Mouse (Mus musculus) embryonic facial prominence, embryonic 12.5 days (tissue): ENCODE data around the gene Tmem94. TPM values are rescaled to one million over a fixed set of nuclear protein-coding genes. Genes with fewer than 3 reads are reported as not detected.

Experiments used
- ATAC-seq: fragments of 200-750 bp; cut with Nextera tagmentation; 2 replicates; pipeline ENCODE4 v1.8.0; 2017; ENCODE audit not compliant: insufficient number of reproducible peaks, insufficient read depth, low FRiP score, low TSS enrichment
- H3K27ac ChIP-seq: fragments of 300-500 bp; sonication (generic); 2 replicates; pipeline ENCODE4 v1.5.1; 2016; ENCODE audit warnings: mild to moderate bottlenecking
- H3K27me3 ChIP-seq: fragments of 300-500 bp; sonication (generic); 2 replicates; pipeline ENCODE4 v1.6.1; 2016; ENCODE audit warnings: mild to moderate bottlenecking, moderate library complexity
- H3K36me3 ChIP-seq: fragments of 300-500 bp; sonication (generic); 2 replicates; pipeline ENCODE4 v1.6.1; 2016; ENCODE audit warnings: mild to moderate bottlenecking
- H3K4me1 ChIP-seq: fragments of 300-500 bp; sonication (generic); 2 replicates; pipeline ENCODE4 v1.6.1; 2016
- H3K4me2 ChIP-seq: fragments of 300-500 bp; sonication (generic); replicated peaks from 2 replicates; pipeline ENCODE4 v1.6.1; 2016; ENCODE audit warnings: mild to moderate bottlenecking, moderate library complexity
- H3K4me3 ChIP-seq: fragments of 300-500 bp; sonication (generic); 2 replicates; pipeline ENCODE4 v1.5.1; 2016; ENCODE audit warnings: mild to moderate bottlenecking
- H3K9ac ChIP-seq: fragments of 300-500 bp; sonication (generic); 2 replicates; pipeline ENCODE4 v1.6.1; 2016; ENCODE audit warnings: mild to moderate bottlenecking, moderate library complexity
- H3K9me3 ChIP-seq: fragments of 300-500 bp; sonication (generic); 2 replicates; pipeline ENCODE4 v1.6.1; 2016; ENCODE audit warnings: mild to moderate bottlenecking, moderate library complexity
- WGBS: fragments of 180-500 bp; shearing (Covaris S2); methylation state at CpG from one replicate; pipeline ENCODE4 v1.1.7; 2016; 5-methylcytosine and 5-hydroxymethylcytosine counted together
- polyA plus RNA-seq: library from polyadenylated mRNA; unstranded; fragments of >200 nt; fragmentation: Nextera tagmentation; extraction: Ambion mirVana; gene quantifications from 2 replicates; pipeline ENCODE4 v1.2.1, GENCODE M21; 2016

Tmem94 gene
- polyA plus RNA-seq, 1 experiment from 2014 or later = 30.0 TPM

DNA sequence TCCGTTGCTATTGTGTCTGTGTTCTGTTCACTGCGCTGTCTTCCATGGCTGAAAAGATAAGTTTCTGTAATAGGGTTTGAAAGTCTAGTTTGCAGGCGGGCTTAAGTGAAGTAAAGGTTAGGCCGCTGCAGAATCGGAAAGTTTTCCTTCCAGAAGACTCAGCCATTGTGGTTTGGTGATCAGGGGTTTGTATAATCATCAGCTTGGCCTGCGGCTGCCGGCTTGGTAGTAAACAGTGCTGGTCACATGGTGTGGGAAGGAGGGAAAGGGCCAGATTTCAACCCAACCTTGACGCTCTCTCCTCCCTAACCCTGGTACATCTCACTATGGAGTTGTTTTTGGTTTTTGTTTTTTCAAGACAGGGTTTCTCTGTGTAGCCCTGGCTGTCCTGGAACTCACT lies 1.7 kb downstream of the Tmem94 start:
- Histone ChIP-seq H3K4me3 (no peak overlapping the region), H3K27me3 (no peaks in the 10 kb centered on the region), H3K4me1 (peaks cover 14% of the 10 kb centered on the region), H3K27ac (no peak overlapping the region), H3K4me2 (peak overlapping the region; percentile 80; the same call in 1 of the 2 replicates), H3K36me3 (no peaks in the 10 kb centered on the region), H3K9ac (no peak overlapping the region; the same call in 1 of the 2 replicates), H3K9me3 (no peaks in the 10 kb centered on the region)
- ATAC-seq = no peak
- 89% methylated on average over 8 of the region's 8 CpGs for WGBS

DNA sequence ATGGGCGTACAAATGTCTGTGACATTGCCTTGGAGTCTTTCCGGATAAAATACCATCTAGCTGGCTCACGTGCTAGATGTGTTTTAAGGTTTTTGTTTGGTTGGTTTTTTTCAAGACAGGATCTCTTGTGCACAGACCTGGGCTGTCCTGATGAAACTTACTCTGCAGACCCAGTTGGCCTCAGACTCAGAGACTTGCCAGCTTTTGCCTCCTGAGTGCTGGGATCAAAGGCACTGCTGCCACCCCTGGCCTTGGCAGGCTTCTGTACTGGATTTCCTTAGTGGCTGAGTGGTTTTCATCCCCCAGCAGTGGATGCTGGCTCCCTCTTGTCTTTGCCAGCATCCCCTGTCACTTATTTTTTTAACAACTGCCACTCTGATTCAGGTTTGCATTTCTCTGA lies 3.7 kb downstream of the Tmem94 start:
- 83% methylated on average over 3 of the region's 3 CpGs for WGBS
- H3K4me3 ChIP-seq = no peak overlapping the region
- no peak overlapping the region for H3K4me2 ChIP-seq
- no peak overlapping the region for H3K9ac ChIP-seq
- no peaks in the 10 kb centered on the region for H3K9me3 ChIP-seq
- peaks cover 5% of the 10 kb centered on the region; the same call in 1 of the 2 replicates for H3K36me3 ChIP-seq
- H3K4me1 ChIP-seq = peaks cover 14% of the 10 kb centered on the region
- H3K27me3 ChIP-seq = no peaks in the 10 kb centered on the region
- no peak for ATAC-seq
- H3K27ac ChIP-seq = no peak overlapping the region

DNA sequence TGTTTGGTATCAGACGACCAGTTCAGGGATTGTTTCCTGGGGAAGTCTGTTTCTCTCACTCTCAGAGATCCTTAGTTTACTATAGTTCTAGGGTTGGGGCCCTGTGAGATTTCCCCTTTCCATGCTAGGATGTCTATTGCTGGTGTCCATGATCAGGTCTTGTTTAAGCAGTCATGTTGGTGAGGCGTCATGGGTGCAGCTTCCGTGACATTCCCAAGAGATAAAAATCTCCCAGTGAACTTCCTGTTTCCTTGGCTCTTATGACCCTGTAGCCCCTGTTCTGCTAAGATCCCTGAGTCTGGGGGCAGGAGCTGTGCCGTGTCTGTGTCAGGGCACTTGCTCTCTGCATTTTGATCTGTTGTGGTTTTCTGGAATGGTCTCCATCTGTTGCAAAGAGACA lies 9.4 kb downstream of the Tmem94 start:
- no peak overlapping the region for H3K4me2 ChIP-seq
- H3K9ac ChIP-seq = no peak overlapping the region
- H3K4me3 ChIP-seq = no peak overlapping the region
- H3K27me3 ChIP-seq = no peaks in the 10 kb centered on the region
- H3K9me3 ChIP-seq = no peaks in the 10 kb centered on the region
- peaks cover 37% of the 10 kb centered on the region for H3K4me1 ChIP-seq
- no peak for ATAC-seq
- H3K27ac ChIP-seq = no peak overlapping the region
- H3K36me3 ChIP-seq = peaks cover 13% of the 10 kb centered on the region; the same call in 1 of the 2 replicates
- WGBS = 52% methylated on average over 4 of the region's 4 CpGs

DNA sequence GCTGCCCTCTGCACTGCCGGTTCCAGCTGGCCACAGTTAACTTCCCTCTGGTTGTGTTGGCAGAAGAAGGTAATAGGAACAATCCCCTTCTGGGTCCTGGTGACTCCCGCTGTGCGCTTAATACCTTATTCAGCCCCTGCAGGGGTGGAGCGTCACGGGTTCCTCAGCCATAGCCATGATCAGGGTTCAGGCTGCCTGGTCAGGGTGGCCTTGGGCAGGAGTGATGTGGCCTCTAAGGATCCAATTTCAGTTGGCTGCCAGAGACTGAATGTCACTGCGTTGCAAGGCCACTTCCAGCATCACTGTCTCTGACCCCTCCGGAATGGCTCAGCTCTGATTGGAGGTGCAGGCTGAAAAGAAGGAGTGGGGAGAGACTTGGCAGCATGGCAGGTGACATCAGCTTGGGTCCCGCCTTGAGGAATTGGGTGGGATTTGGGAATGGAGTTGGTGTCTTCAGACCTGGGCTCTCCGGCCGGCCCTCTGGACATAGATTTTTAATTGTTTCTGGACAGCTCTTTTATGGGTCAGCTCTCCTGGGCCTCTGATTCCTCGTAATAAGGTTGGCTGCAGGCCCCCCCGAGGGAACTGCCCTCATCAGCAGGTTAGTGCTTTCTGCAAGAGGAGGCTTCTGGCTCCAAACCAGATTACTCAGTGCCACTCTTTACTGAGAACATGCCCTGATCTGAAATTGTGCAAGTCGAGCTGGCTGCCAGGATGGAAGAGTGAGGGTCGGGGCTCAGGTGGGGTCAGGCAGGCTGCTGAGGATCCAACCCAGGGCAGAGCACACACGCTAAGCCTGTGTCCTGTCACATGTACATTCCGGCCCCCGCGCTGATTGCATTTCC lies 10.8 kb downstream of the Tmem94 start:
- H3K4me1 ChIP-seq = peaks cover 50% of the 10 kb centered on the region
- no peak overlapping the region for H3K27ac ChIP-seq
- no peaks in the 10 kb centered on the region for H3K9me3 ChIP-seq
- H3K36me3 ChIP-seq = peaks cover 13% of the 10 kb centered on the region; the same call in 1 of the 2 replicates
- no peak for ATAC-seq
- no peak overlapping the region for H3K4me2 ChIP-seq
- H3K4me3 ChIP-seq = no peak overlapping the region
- 34% methylated on average over 18 of the region's 18 CpGs for WGBS
- H3K27me3 ChIP-seq = no peaks in the 10 kb centered on the region
- H3K9ac ChIP-seq = no peak overlapping the region

DNA sequence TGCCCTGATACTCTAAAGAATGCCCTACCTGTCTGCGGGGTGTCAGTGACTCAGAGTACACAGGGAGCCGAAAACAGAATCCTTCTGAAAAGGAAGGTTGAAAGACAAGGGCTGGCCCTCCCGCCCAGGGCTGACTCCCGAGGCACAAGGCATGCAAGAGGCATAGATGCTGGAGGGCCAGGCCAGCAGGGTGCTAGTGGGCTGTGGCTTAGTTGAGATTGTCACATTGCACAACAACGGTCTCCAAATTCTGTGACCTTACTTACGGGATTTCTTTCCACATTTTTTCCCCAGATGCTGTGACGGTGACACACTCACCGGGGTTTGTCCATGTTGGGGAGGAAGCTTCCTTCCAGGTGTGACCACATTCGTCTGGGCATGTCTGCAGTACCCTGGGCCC lies 11.7 kb downstream of the Tmem94 start:
- WGBS = 54% methylated on average over 9 of the region's 9 CpGs
- H3K9ac ChIP-seq = no peak overlapping the region
- H3K9me3 ChIP-seq = no peaks in the 10 kb centered on the region
- H3K27me3 ChIP-seq = no peaks in the 10 kb centered on the region
- H3K4me1 ChIP-seq = peaks cover 50% of the 10 kb centered on the region
- no peak overlapping the region for H3K4me3 ChIP-seq
- H3K27ac ChIP-seq = 0 out of 2 replicates have a peak overlapping the region, but pooled peaks have one; percentile 30
- no peak for ATAC-seq
- no peak overlapping the region for H3K4me2 ChIP-seq
- peaks cover 13% of the 10 kb centered on the region; the same call in 1 of the 2 replicates for H3K36me3 ChIP-seq

DNA sequence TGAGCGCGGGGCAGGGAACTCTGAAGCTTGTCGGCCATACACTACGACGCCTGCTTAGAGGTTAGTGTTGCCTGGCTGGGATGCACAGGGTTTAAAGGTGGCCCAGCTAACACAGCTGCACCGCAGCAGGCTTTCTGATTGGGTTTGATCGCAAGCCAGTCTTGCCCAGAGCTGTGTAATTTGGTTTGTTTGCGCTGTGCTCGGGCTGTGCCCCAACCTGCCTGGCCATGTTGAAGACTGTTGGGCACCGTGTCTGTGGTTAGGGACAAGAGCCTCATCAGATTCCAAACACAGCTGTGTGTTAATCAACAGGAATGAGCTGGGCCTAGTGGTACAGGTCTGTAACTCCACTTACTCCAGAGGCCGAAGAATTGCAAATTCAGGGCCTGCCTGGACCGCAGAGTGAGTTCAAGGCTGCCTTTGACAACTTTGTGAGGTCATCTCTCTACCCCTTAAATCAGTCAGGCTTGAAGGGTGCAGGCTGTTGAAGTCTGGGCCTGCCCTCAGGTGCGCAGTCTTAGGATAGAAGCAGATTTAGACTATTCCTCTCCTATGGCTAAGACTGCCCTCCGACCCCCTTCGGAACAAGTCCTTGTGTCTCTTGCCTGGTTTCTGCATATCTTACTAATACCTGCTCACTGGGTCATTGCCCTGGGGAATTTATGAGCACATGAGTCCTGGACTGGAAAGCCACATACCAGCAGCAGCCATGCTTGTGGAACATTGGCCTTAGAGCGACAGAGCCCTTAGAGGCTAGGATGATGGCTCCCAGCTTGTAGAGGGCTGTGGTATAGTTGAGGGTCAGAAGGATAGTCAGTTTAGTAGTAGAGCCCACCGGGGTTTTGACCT lies 12.5 kb downstream of the Tmem94 start:
- no peak for ATAC-seq
- no peaks in the 10 kb centered on the region for H3K9me3 ChIP-seq
- H3K9ac ChIP-seq = no peak overlapping the region
- H3K36me3 ChIP-seq = peaks cover 10% of the 10 kb centered on the region; the same call in 1 of the 2 replicates
- H3K4me1 ChIP-seq = peaks cover 50% of the 10 kb centered on the region
- 76% methylated on average over 17 of the region's 17 CpGs for WGBS
- H3K4me2 ChIP-seq = no peak overlapping the region
- no peaks in the 10 kb centered on the region for H3K27me3 ChIP-seq
- H3K27ac ChIP-seq = 0 out of 2 replicates have a peak overlapping the region, but pooled peaks have one; percentile 57
- H3K4me3 ChIP-seq = no peak overlapping the region

- H3K4me2 ChIP-seq = peak overlapping the region; percentile 9; the same call in 1 of the 2 replicates
Observed at GRCm38 (mm10) chr11:115779038-115779571, 13.9 kb downstream of the Tmem94 start.

GRCm38 (mm10) chr11:115780141-115781070 lies 15.2 kb downstream of the Tmem94 start:
- H3K36me3 ChIP-seq = peaks cover 8% of the 10 kb centered on the region; the same call in 1 of the 2 replicates
- no peaks in the 10 kb centered on the region for H3K9me3 ChIP-seq
- H3K27me3 ChIP-seq = no peaks in the 10 kb centered on the region
- peaks cover 44% of the 10 kb centered on the region for H3K4me1 ChIP-seq
- peak overlapping the region; percentile 20 for H3K4me2 ChIP-seq
- no peak overlapping the region for H3K9ac ChIP-seq
- 15% methylated on average over 20 of the region's 20 CpGs for WGBS
- ATAC-seq = peak; percentile 25; the same call in 1 of the 2 replicates
- H3K4me3 ChIP-seq = no peak overlapping the region
- 0 out of 2 replicates have a peak overlapping the region, but pooled peaks have one; percentile 5 for H3K27ac ChIP-seq

More at GRCm38 (mm10) chr11:115779038-115779571, 13.9 kb downstream of the Tmem94 start:
- peaks cover 53% of the 10 kb centered on the region for H3K4me1 ChIP-seq
- peak; percentile 43; the same call in 1 of the 2 replicates for ATAC-seq
- peak overlapping the region; percentile 61 for H3K27ac ChIP-seq
- H3K27me3 ChIP-seq = no peaks in the 10 kb centered on the region
- no peak overlapping the region for H3K4me3 ChIP-seq
- H3K9ac ChIP-seq = peak overlapping the region; percentile 17; the same call in 1 of the 2 replicates
- peaks cover 8% of the 10 kb centered on the region; the same call in 1 of the 2 replicates for H3K36me3 ChIP-seq
- WGBS = 21% methylated on average over 9 of the region's 9 CpGs
- H3K9me3 ChIP-seq = no peaks in the 10 kb centered on the region

DNA sequence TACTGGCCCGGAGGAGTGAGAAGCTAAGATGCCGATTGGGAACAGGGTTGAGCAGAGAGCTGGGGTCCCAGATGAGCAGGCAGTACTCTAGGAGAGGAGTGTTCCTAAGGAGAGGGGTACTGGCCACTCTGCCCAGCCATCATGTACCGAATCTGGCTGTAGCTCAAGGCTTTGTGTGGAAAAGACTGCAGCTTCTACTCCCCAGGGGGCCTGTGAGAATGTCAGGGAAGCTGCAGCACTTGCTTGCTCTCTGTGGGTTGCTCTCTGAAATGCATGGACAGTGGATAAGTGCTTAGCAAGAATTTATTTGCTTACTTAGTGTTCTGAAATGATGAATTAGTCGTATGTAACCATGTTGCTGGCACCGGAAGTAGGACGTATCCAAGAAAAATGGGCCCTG lies 21.2 kb downstream of the Tmem94 start:
- H3K27ac ChIP-seq = no peak overlapping the region
- WGBS = 64% methylated on average over 6 of the region's 6 CpGs
- H3K4me2 ChIP-seq = no peak overlapping the region
- ATAC-seq = no peak
- H3K4me3 ChIP-seq = no peak overlapping the region
- no peaks in the 10 kb centered on the region for H3K9me3 ChIP-seq
- peaks cover 56% of the 10 kb centered on the region for H3K36me3 ChIP-seq
- H3K9ac ChIP-seq = no peak overlapping the region
- no peaks in the 10 kb centered on the region for H3K27me3 ChIP-seq
- 0 out of 2 replicates have a peak, but pooled peaks cover 3% of the 10 kb centered on the region for H3K4me1 ChIP-seq

DNA sequence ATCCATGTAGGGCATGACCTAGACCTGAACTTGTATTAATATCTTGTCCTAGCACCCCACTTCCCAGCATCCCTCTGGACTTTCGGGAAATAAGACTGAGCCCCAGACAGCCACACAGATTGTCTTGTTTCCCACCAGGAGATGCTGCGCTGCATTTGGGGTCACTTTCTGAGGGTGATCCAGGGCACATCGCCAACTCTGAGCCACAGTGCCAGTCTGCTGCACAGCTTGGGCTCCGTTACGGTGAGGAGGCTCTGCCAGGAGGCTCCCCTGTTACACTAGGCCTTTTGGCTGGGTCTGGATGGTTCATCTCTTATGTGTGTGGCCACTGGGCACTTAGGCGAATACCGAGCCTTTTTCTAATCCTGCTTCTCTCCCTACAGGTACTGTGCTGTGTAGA lies 24.6 kb downstream of the Tmem94 start:
- Histone ChIP-seq H3K4me1 (no peaks in the 10 kb centered on the region), H3K27ac (no peak overlapping the region), H3K9me3 (no peaks in the 10 kb centered on the region), H3K27me3 (no peaks in the 10 kb centered on the region), H3K36me3 (peaks cover 89% of the 10 kb centered on the region), H3K4me3 (no peak overlapping the region), H3K4me2 (no peak overlapping the region), H3K9ac (no peak overlapping the region)
- 94% methylated on average over 7 of the region's 7 CpGs for WGBS
- no peak for ATAC-seq
